Mouse (Mus musculus): ENCODE results near the gene Wasl. TPM values are rescaled to one million over a fixed set of nuclear protein-coding genes. Genes with fewer than 3 reads are reported as not detected.

Wasl gene
- polyA plus RNA-seq, 1 experiment from 2014 or later: 76.6 TPM

DNA sequence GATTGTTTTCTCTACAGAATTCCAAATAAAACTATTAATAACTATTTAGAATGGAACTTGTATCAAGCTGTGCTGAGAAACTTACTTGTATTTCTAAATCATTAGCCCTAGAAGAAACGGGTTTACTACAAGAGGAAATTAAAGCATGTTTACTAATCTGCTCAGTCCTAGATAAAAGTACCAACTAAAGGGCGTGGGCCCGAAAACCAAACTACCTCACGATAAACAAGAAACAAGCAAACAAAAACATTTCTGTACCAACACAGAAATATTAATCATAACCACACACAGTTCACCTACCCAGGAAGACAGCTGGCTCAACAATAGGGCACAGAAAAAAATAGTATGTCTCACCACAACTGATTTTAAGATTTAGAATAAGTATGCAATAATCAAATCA is 16.4 kb downstream of the Wasl start:
- no peak overlapping the region for H3K4me2 ChIP-seq (ENCODE audit: low read depth, low read length)
- H3K27ac ChIP-seq (ENCODE audit: low read length): no peak overlapping the region
- no peaks in the 10 kb centered on the region for H3K36me3 ChIP-seq (ENCODE audit: control insufficient read depth, insufficient read depth, low read length)
- H3K4me3 ChIP-seq (ENCODE audit: low read length): no peak overlapping the region
- H3K9me3 ChIP-seq (ENCODE audit: control insufficient read depth, low read length): no peaks in the 10 kb centered on the region
- WGBS: 85% methylated on average over 4 of the region's 4 CpGs
- no peak overlapping the region for H3K9ac ChIP-seq (ENCODE audit: low read depth, low read length)
- no peak for ATAC-seq
- H3K4me1 ChIP-seq (ENCODE audit: control insufficient read depth, insufficient read depth, low read length): peaks cover 8% of the 10 kb centered on the region
- no peaks in the 10 kb centered on the region for H3K27me3 ChIP-seq (replicated peaks; ENCODE audit: control insufficient read depth, insufficient read depth, low read length)

DNA sequence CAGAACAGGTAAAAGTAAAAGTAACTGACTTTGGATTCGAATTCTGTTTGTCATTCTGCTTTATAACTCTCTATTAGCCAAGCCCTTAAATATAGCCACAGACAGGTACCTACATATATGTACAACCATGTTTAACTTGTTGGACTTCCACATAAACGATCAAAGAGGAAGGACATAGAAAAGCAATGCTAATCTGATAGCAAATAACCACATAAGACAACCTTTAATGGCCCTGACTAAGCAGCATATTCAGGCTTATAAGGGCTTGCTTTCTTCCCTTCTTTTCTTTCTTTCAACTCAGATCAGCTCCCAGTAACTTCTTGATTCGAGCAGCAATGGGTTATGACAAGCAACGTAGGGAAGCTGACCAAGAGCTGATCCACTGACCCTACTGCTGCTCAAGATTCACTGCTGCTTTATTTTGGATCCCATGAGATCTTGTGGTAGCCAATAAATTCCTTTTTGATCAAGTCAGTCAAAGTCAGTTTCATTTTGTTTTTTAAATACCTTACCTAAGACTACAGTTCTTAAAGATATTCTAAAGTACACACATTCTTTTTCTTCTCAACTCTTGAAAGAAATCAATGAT is 17.6 kb downstream of the Wasl start:
- H3K4me3 ChIP-seq (ENCODE audit: low read length): no peak overlapping the region
- 74% methylated on average over 4 of the region's 4 CpGs for WGBS
- no peak overlapping the region for H3K27ac ChIP-seq (ENCODE audit: low read length)
- peaks cover 8% of the 10 kb centered on the region for H3K4me1 ChIP-seq (ENCODE audit: control insufficient read depth, insufficient read depth, low read length)
- no peak overlapping the region for H3K4me2 ChIP-seq (ENCODE audit: low read depth, low read length)
- no peaks in the 10 kb centered on the region for H3K9me3 ChIP-seq (ENCODE audit: control insufficient read depth, low read length)
- no peaks in the 10 kb centered on the region for H3K27me3 ChIP-seq (replicated peaks; ENCODE audit: control insufficient read depth, insufficient read depth, low read length)
- no peak overlapping the region for H3K9ac ChIP-seq (ENCODE audit: low read depth, low read length)
- ATAC-seq: no peak
- H3K36me3 ChIP-seq (ENCODE audit: control insufficient read depth, insufficient read depth, low read length): no peaks in the 10 kb centered on the region

- no peak overlapping the region for H3K27ac ChIP-seq (ENCODE audit: low read length)
- no peak overlapping the region for H3K4me2 ChIP-seq (ENCODE audit: low read depth, low read length)
- no peak overlapping the region for H3K9ac ChIP-seq (ENCODE audit: low read depth, low read length)
- H3K4me1 ChIP-seq (ENCODE audit: control insufficient read depth, insufficient read depth, low read length): peaks cover 2% of the 10 kb centered on the region; the same call in 1 of the 2 replicates
- no peak for ATAC-seq
- no peaks in the 10 kb centered on the region for H3K36me3 ChIP-seq (ENCODE audit: control insufficient read depth, insufficient read depth, low read length)
- no peak overlapping the region for H3K4me3 ChIP-seq (ENCODE audit: low read length)
- 92% methylated on average over 6 of the region's 6 CpGs for WGBS
- H3K9me3 ChIP-seq (ENCODE audit: control insufficient read depth, low read length): no peaks in the 10 kb centered on the region
- no peaks in the 10 kb centered on the region for H3K27me3 ChIP-seq (replicated peaks; ENCODE audit: control insufficient read depth, insufficient read depth, low read length)
Observed at GRCm38 (mm10) chr6:24645346-24646053, 19.3 kb downstream of the Wasl start.

DNA sequence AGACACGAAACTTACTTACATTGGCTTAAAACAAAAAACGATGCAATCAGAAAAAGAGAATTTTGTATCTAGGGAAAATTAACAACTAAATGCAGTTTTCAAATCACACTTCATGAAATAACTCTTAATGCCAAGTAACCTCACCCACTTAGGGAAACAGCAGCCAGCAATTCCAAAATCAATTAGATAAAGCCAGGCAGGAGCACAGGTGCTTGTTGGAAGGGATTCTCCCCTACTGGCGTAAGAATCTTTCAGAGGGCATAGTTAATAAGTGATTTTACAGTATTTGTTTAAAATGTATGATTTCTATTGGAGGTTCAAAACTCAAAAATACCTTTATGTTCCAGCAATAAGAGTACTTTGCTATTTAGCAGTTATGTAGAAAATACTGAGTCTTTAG is 21.8 kb downstream of the Wasl start:
- H3K36me3 ChIP-seq (ENCODE audit: control insufficient read depth, insufficient read depth, low read length): no peaks in the 10 kb centered on the region
- H3K4me3 ChIP-seq (ENCODE audit: low read length): no peak overlapping the region
- H3K4me1 ChIP-seq (ENCODE audit: control insufficient read depth, insufficient read depth, low read length): peaks cover 2% of the 10 kb centered on the region; the same call in 1 of the 2 replicates
- no peak for ATAC-seq
- H3K4me2 ChIP-seq (ENCODE audit: low read depth, low read length): no peak overlapping the region
- H3K9ac ChIP-seq (ENCODE audit: low read depth, low read length): no peak overlapping the region
- no peaks in the 10 kb centered on the region for H3K9me3 ChIP-seq (ENCODE audit: control insufficient read depth, low read length)
- no peaks in the 10 kb centered on the region for H3K27me3 ChIP-seq (replicated peaks; ENCODE audit: control insufficient read depth, insufficient read depth, low read length)
- 92% methylated on average over 3 of the region's 3 CpGs for WGBS
- no peak overlapping the region for H3K27ac ChIP-seq (ENCODE audit: low read length)

GRCm38 (mm10) chr6:24642161-24642560 is 22.6 kb downstream of the Wasl start:
- Histone ChIP-seq H3K9ac (ENCODE audit: low read depth, low read length) (no peak overlapping the region), H3K27me3 (replicated peaks; ENCODE audit: control insufficient read depth, insufficient read depth, low read length) (no peaks in the 10 kb centered on the region), H3K9me3 (ENCODE audit: control insufficient read depth, low read length) (no peaks in the 10 kb centered on the region), H3K4me1 (ENCODE audit: control insufficient read depth, insufficient read depth, low read length) (peaks cover under 1% of the 10 kb centered on the region; the same call in 1 of the 2 replicates), H3K36me3 (ENCODE audit: control insufficient read depth, insufficient read depth, low read length) (no peaks in the 10 kb centered on the region), H3K27ac (ENCODE audit: low read length) (no peak overlapping the region), H3K4me3 (ENCODE audit: low read length) (no peak overlapping the region), H3K4me2 (ENCODE audit: low read depth, low read length) (no peak overlapping the region)
- 89% methylated on average over 2 of the region's 2 CpGs for WGBS
- no peak for ATAC-seq

DNA sequence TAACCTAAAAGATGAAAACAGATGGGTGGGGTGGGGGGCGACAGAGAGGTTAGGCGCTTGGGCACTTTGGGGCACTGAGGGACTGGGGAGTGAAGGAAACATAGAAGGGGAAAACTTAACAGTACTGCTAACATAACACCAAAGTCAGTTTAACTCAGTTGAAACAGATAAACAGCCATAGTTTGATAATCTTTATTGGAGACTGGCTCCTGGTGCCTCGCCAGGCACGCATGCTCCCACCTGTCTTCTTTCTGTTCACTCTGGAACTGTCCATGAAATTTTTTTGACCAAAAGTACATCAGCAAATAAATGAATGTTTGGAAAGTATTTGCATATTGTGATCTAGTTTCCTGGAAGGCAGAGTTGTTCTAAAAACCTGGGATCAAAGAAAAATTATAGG is 23.5 kb downstream of the Wasl start:
- no peak for ATAC-seq
- Histone ChIP-seq H3K9ac (ENCODE audit: low read depth, low read length) (no peak overlapping the region), H3K27ac (ENCODE audit: low read length) (no peak overlapping the region), H3K4me2 (ENCODE audit: low read depth, low read length) (no peak overlapping the region), H3K36me3 (ENCODE audit: control insufficient read depth, insufficient read depth, low read length) (no peaks in the 10 kb centered on the region), H3K27me3 (replicated peaks; ENCODE audit: control insufficient read depth, insufficient read depth, low read length) (no peaks in the 10 kb centered on the region), H3K9me3 (ENCODE audit: control insufficient read depth, low read length) (no peaks in the 10 kb centered on the region), H3K4me1 (ENCODE audit: control insufficient read depth, insufficient read depth, low read length) (no peaks in the 10 kb centered on the region), H3K4me3 (ENCODE audit: low read length) (no peak overlapping the region)
- WGBS: 86% methylated on average over 4 of the region's 4 CpGs

DNA sequence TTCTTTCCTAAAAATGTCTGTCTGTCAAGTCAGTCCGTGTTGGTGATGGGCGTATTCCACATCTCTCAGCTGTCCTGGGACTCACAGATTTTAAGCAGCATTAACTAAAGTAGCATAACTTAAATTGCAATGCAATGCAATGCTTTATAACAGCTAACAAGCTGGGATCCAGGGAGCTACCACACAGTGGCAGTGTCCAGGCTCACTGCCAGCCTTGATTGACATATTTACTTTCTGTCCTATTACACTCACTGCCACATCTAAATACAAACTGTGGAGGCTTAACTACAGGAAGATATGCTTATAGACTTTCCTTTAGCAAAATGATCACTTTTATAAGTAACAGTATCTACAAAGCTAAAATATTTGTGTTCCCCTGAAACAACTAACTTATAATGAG is 29.0 kb downstream of the Wasl start:
- 94% methylated on average over 2 of the region's 2 CpGs for whole genome bisulfite sequencing
- Histone ChIP-seq H3K9ac (ENCODE audit: low read depth, low read length) (no peak overlapping the region), H3K4me1 (ENCODE audit: control insufficient read depth, insufficient read depth, low read length) (0 out of 2 replicates have a peak, but pooled peaks cover 3% of the 10 kb centered on the region)

GRCm38 (mm10) chr6:24634065-24634464 is 30.7 kb downstream of the Wasl start:
- H3K4me1 ChIP-seq (ENCODE audit: control insufficient read depth, insufficient read depth, low read length): 0 out of 2 replicates have a peak, but pooled peaks cover 3% of the 10 kb centered on the region
- H3K4me3 ChIP-seq (ENCODE audit: low read length): no peak overlapping the region
- no peak for ATAC-seq
- H3K36me3 ChIP-seq (ENCODE audit: control insufficient read depth, insufficient read depth, low read length): no peaks in the 10 kb centered on the region
- H3K4me2 ChIP-seq (ENCODE audit: low read depth, low read length): no peak overlapping the region
- H3K27me3 ChIP-seq (replicated peaks; ENCODE audit: control insufficient read depth, insufficient read depth, low read length): no peaks in the 10 kb centered on the region
- H3K9me3 ChIP-seq (ENCODE audit: control insufficient read depth, low read length): no peaks in the 10 kb centered on the region
- H3K9ac ChIP-seq (ENCODE audit: low read depth, low read length): no peak overlapping the region
- 92% methylated on average over 3 of the region's 3 CpGs for WGBS
- no peak overlapping the region for H3K27ac ChIP-seq (ENCODE audit: low read length)

More for the DNA sequence above, 29.0 kb downstream of the Wasl start:
- Histone ChIP-seq H3K4me3 (ENCODE audit: low read length) (no peak overlapping the region), H3K36me3 (ENCODE audit: control insufficient read depth, insufficient read depth, low read length) (no peaks in the 10 kb centered on the region), H3K27me3 (replicated peaks; ENCODE audit: control insufficient read depth, insufficient read depth, low read length) (no peaks in the 10 kb centered on the region), H3K4me2 (ENCODE audit: low read depth, low read length) (no peak overlapping the region), H3K9me3 (ENCODE audit: control insufficient read depth, low read length) (no peaks in the 10 kb centered on the region), H3K27ac (ENCODE audit: low read length) (no peak overlapping the region)
- ATAC-seq: no peak

DNA sequence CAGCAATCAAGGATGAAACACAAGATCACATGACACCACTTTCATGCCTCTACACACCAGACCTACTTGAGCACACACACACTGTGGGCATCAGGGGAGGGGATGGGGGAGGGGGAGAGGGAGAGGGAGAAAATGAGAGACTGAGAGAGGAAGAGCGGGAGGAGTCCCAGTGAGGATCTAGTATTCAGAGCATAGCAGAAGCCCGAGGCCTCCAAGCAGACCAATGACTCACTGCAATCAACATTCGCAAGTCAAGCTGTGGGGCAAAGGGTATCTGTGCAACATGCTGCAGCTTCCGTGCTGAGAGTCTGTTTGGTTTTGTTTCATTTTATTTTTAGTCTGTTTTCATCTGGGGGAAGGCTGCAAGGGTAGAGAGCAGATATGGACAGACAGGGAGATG is 32.7 kb downstream of the Wasl start:
- H3K4me3 ChIP-seq (ENCODE audit: low read length): no peak overlapping the region
- H3K4me2 ChIP-seq (ENCODE audit: low read depth, low read length): no peak overlapping the region
- H3K27me3 ChIP-seq (replicated peaks; ENCODE audit: control insufficient read depth, insufficient read depth, low read length): no peaks in the 10 kb centered on the region
- peak; percentile 89 for ATAC-seq
- no peaks in the 10 kb centered on the region for H3K36me3 ChIP-seq (ENCODE audit: control insufficient read depth, insufficient read depth, low read length)
- H3K27ac ChIP-seq (ENCODE audit: low read length): no peak overlapping the region
- H3K9me3 ChIP-seq (ENCODE audit: control insufficient read depth, low read length): no peaks in the 10 kb centered on the region
- H3K4me1 ChIP-seq (ENCODE audit: control insufficient read depth, insufficient read depth, low read length): 0 out of 2 replicates have a peak, but pooled peaks cover 3% of the 10 kb centered on the region
- 54% methylated on average over 4 of the region's 4 CpGs for WGBS
- H3K9ac ChIP-seq (ENCODE audit: low read depth, low read length): no peak overlapping the region
